Mouse (Mus musculus) left cerebral cortex, adult 8-10 months (tissue): ENCODE data around the gene Itpkc. TPM values are rescaled to one million over a fixed set of nuclear protein-coding genes. Genes with fewer than 3 reads are reported as not detected.

ENCODE experiments used
- DNase-seq, 2 experiments: peaks; one replicate each; pipeline ENCODE4 v3.0.0; 2022; ENCODE audit warnings: low spot score in 2 of 2
- total RNA-seq, 4 experiments: library from RNA; stranded (reverse); gene quantifications; 2 replicates each; pipeline ENCODE4 v1.2.4; 2022

Gene Itpkc
- total RNA-seq, 4 experiments from 2014 or later: 9.9 to 11.3 (median 10.3) TPM

GRCm38 (mm10) chr7:27193731-27194130 lies 34.7 kb downstream of the Itpkc start:
- DNase-seq: no peak

- DNase-seq: no peak
These were observed 36.0 kb downstream of the Itpkc start for GRCm38 (mm10) chr7:27192434-27192833.

- no peak for DNase-seq
These were observed 39.1 kb downstream of the Itpkc start for GRCm38 (mm10) chr7:27189271-27189931.

DNA sequence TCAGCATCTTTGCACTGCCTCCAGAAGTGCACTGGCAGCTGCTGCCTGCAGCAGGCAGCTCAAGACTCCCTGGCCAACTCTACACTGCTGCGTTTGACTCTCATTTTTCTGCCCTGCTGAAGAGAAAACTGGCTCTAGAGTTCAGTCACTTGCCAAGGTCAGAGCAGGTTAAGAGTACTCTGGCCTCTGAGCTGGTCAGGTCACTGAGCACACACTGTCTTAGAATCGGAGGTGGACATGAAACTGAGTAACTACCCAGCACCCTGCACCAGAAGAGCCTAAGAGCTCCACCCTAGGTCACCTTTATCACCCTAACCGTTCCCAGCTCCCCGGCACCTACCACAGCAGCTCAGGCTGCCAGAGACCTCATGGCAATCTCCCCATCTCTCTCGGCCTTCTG lies 42.5 kb downstream of the Itpkc start:
- DNase-seq: no peak

DNA sequence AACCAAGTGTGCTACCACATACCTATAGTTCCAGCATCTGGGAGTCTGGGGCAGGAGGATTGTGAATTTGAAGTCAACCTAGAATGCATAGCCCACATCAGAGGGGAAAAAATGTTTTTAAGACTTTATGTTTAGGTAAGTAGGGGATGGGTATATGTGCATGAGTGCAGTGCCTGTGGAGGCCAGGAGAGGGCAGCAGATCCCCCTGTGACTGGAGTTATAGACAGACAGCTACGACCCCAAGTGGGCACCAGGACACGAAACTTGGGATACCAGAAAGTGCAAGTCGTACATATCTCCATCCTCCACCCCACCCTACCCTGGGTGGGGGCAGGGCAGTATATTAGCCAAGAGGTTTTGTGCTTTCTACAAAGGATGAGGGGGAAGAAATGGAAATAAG lies 43.5 kb downstream of the Itpkc start:
- no peak for DNase-seq

- DNase-seq: no peak
These were observed 46.0 kb downstream of the Itpkc start for GRCm38 (mm10) chr7:27182498-27182897.

- no peak for DNase-seq
These were observed 47.4 kb downstream of the Itpkc start, which contains the start of the genes Gm21983 and Mia for GRCm38 (mm10) chr7:27180837-27181695. TSS of gene Gm21983 (minus strand) at chr7:27181086. TSS of gene Mia (minus strand) at chr7:27181157.

DNA sequence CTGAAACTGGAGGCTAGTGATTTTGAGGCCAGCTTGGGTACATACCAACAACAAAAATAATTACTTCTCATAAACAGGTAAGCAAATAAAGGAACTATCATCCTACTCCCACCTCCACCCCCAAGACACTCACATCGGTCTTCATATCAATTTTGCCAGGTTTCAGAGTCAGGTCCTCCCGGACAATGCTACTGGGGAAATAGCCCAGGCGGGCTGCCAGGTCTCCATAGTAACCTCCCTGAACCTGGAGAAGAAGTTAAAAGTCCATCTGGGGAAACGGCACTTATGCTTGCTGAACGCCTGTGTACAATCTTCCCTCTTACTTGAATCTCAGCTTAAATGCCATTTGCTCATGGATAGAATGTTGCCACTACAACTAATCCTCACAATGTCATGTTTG lies 48.4 kb downstream of the Itpkc start:
- DNase-seq: no peak

GRCm38 (mm10) chr7:27179217-27179918 lies 49.1 kb downstream of the Itpkc start:
- DNase-seq: no peak

GRCm38 (mm10) chr7:27178324-27179216 lies 49.9 kb downstream of the Itpkc start, which contains the start of gene Rab4b:
TSS of gene Rab4b (minus strand) at chr7:27178896.
- DNase-seq: peak; percentile 98 to 99

DNA sequence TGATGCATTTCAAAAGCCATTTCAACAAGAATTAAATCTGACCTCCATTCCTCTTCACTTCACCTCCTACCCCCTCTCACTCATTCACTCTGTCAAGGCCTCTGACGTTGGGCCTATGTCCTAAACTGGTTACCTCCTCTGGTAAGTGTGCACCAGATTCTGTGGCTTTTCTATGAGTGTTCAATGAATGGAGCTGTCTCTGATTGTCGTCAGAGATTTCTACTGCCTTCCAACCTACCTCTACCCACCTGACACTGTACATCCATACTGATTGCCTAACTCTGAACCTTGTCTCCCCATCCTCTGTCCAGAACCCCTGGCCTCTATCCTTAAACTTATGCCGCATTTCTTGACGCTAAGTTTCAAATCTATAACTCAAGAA lies 50.5 kb downstream of the Itpkc start:
- no peak for DNase-seq

GRCm38 (mm10) chr7:27174896-27175295 lies 53.6 kb downstream of the Itpkc start:
- no peak for DNase-seq

- no peak for DNase-seq
These were observed 54.0 kb downstream of the Itpkc start for GRCm38 (mm10) chr7:27174496-27174895.

GRCm38 (mm10) chr7:27170981-27171380 lies 57.5 kb downstream of the Itpkc start:
- no peak for DNase-seq

- no peak for DNase-seq
These were observed 60.1 kb downstream of the Itpkc start for GRCm38 (mm10) chr7:27168371-27168770.

DNA sequence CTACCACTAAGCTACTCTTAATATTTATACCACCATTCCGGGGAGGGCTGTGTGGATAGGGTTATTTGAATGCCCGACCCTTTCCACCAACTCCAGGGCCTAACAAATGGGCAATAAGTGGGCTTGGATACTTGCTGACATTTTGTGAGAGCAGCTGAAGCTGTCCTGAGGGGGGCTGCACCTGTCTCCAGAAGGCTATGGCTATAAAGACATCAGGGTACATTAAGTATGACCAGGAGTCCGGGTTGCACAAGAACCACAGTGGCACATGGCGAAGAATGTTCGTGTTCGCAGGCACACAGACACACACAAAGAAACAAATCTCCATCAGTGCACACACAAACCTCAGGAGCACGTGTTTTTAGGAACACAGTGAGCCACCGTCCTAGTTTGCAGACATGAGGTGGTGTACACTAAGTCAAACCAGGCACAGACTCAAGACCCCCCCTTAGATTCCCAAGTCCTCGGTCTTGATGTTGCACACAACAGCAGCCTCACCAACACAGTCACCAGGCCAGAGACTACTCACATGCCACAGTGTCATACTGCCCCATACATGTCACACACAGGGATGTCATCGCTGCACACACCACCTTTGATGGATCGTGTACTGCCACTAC lies 60.9 kb downstream of the Itpkc start:
- DNase-seq: no peak

DNA sequence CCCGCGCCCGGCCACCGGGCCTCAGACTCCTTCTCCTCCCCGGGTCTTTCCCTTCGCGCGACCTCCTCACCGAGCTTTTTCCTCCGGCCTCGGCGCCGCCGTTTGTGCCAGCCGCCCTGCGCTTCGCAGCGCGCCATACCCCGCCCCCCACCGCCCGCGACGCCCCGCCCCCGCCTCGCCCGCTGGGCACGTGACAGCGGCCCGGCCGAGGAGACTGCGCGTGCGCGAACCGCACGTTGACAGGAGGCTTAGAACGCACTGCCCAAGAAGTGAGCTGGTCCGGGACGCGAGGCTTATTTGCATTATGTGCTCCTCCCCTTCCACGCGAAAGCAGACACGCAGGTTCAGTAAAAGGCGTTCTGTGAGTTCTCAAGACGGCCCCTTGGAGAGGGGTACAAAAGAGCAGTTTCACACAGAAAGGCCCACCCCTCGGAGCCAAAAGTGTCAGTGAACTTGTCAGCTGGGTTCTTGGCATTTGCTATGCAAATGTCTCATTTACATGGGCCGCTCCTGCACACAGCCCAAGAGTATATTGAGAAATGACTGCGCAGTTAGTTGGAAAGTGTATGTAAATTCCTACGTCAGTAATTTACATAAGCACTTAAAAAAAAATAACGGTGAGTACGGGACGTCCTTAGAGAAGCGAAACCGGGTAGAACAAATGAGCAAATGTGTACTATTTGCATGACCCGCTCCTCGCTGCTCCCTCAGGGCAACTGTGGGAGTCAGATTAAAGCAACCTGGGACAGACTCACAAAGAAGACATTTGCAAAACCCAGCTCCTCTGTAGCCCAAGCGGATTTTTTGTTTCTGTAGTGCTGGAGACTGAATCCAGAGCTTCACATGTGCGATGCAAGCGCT lies 61.6 kb downstream of the Itpkc start, which contains the start of gene Egln2:
Gene Egln2 (minus strand): TSS at position 189 of the 861 bp plus-strand sequence.
- DNase-seq: peak; percentile 88 to 94

- peak; percentile 45 to 73 for DNase-seq
These were observed 62.2 kb downstream of the Itpkc start for GRCm38 (mm10) chr7:27166229-27166613.

- no peak for DNase-seq
These were observed 62.8 kb downstream of the Itpkc start for GRCm38 (mm10) chr7:27165696-27166095.
